ENCODE assay signal across 8 mouse cellular contexts in the genomic region with DNA sequence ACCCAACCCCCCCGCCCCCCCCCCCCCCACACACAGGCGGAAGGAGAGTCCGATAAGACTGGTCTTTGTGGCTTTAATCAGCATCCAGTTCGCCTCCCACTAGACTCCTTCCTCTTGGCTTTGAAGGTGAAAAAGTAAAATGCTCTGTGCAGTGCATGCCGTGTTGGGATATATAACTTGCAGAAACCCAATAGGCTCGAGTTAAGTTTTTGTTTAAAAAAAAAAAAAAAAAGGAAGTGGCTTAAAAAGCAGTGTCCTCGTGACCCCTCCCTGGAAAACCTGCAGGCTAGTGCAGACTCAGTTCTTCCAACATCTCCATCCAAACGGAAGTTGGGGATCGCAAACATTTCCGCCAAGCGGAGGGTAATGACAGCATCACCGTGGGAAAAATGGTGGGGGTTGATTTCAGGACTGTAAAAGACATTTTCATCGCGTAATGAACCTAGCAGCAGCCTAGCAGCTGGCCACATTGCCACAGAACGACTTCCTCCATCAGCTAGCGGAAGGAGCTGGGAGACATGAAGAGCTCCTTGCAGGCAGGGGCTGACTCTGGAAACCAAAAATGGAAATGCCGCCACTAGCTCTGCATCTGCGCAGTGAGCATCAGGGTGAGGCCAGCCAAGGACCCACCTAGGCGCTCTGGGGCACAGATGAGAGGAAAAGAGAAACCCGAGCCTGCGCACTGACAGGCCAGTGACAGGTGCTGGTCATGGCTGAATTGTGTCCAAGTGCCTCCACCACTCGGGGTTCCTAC. TPM values are rescaled to one million over a fixed set of nuclear protein-coding genes. Genes with fewer than 3 reads are reported as not detected.
A peak's percentile ranks its signal among the peaks of the same experiment; 100 is the strongest.
DNase-seq lines count a peak whose midpoint lies in the region; ATAC-seq and TF ChIP-seq lines count a peak whose summit lies in the region.

No protein-coding gene starts in this region.

- peak overlapping the region; percentile 23 for H3K4me3 ChIP-seq in cerebellum, adult 2 months (replicated peaks; ENCODE audit: insufficient read depth, low read depth, low read length)
- peak overlapping the region; percentile 20; the same call in 1 of the 2 replicates for H3K4me3 ChIP-seq in G1E (ENCODE audit: low read depth, low read length)
- H3K4me3 ChIP-seq in embryonic facial prominence, embryonic 15.5 days (replicated peaks) = no peak overlapping the region; the same call in 1 of the 2 replicates
- H3K4me3 ChIP-seq in megakaryocyte, embryonic 14.5 days (replicated peaks) = peak overlapping the region; percentile 91

- DNase-seq in cerebellum, adult 2 months = peak; percentile 19 to 24
- DNase-seq in cerebellum, adult 11 months = no peak
- DNase-seq in G1E (ENCODE audit: low spot score) = peak; percentile 14
- peak; percentile 70 to 74 for DNase-seq in heart, postnatal 36 days
- peak; percentile 39 to 53 for DNase-seq in left cerebral cortex, postnatal 14 days (ENCODE audit: low spot score in 2 of 2)
- peak; percentile 59 to 71 for DNase-seq in thymus, adult 18-20 months

- WGBS in cerebellum, adult 2 months = 62% methylated on average over 22 of the region's 22 CpGs
- WGBS in embryonic facial prominence, embryonic 15.5 days = 51% methylated on average over 22 of the region's 22 CpGs

- no peak for TF ChIP-seq POLR2A in cerebellum, adult 2 months (IDR thresholded peaks at IDR 0.05; ENCODE audit: borderline replicate concordance, insufficient read depth, low read length)

- no peaks in the 10 kb centered on the region for H3K4me1 ChIP-seq in cerebellum, adult 2 months (ENCODE audit: control insufficient read depth, insufficient read depth, low read length)
- peaks cover 12% of the 10 kb centered on the region for H3K4me1 ChIP-seq in G1E (ENCODE audit: insufficient read depth, low read depth, low read length)
- peaks cover 8% of the 10 kb centered on the region for H3K4me1 ChIP-seq in embryonic facial prominence, embryonic 15.5 days
- peaks cover 64% of the 10 kb centered on the region for H3K4me1 ChIP-seq in megakaryocyte, embryonic 14.5 days

- no peaks in the 10 kb centered on the region for H3K36me3 ChIP-seq in G1E (replicated peaks)
- H3K36me3 ChIP-seq in embryonic facial prominence, embryonic 15.5 days = no peaks in the 10 kb centered on the region
- H3K36me3 ChIP-seq in megakaryocyte, embryonic 14.5 days (replicated peaks; ENCODE audit: low read length) = no peaks in the 10 kb centered on the region

- peak overlapping the region; percentile 27 for H3K4me2 ChIP-seq in embryonic facial prominence, embryonic 15.5 days (replicated peaks)

- H3K9me3 ChIP-seq in G1E (replicated peaks) = no peaks in the 10 kb centered on the region
- no peaks in the 10 kb centered on the region for H3K9me3 ChIP-seq in embryonic facial prominence, embryonic 15.5 days (replicated peaks)
- peaks cover 9% of the 10 kb centered on the region for H3K9me3 ChIP-seq in megakaryocyte, embryonic 14.5 days

- peak; percentile 74 for ATAC-seq in G1E (ENCODE audit: extremely low read depth, insufficient number of reproducible peaks, low FRiP score, poor library complexity, severe bottlenecking)
- no peak for ATAC-seq in embryonic facial prominence, embryonic 15.5 days (ENCODE audit: insufficient number of reproducible peaks, low FRiP score, low TSS enrichment, low read depth)

- TF ChIP-seq CTCF in cerebellum, adult 2 months (IDR thresholded peaks at IDR 0.05; ENCODE audit: borderline replicate concordance, insufficient read depth, low read depth, low read length) = no peak
- no peak for TF ChIP-seq CTCF in G1E (IDR thresholded peaks at IDR 0.05; ENCODE audit: low read depth, low read length)

- H3K27ac ChIP-seq in cerebellum, adult 2 months (ENCODE audit: insufficient read depth, low read length) = no peak overlapping the region
- 0 out of 2 replicates have a peak overlapping the region, but pooled peaks have one; percentile 39 for H3K27ac ChIP-seq in embryonic facial prominence, embryonic 15.5 days (replicated peaks)

- intact Hi-C loops in heart, postnatal 36 days (cut with DNase I) = loop anchor here (1.0 to 2.0 kb wide), 3 partner anchors 19 to 117 kb away; no protein-coding TSS in a partner anchor
- intact Hi-C loops in left cerebral cortex, postnatal 14 days (cut with DNase I) = no loop called here

- H3K9ac ChIP-seq in embryonic facial prominence, embryonic 15.5 days = no peak overlapping the region

- H3K27me3 ChIP-seq in cerebellum, adult 2 months (ENCODE audit: control insufficient read depth, insufficient read depth, low read length) = no peaks in the 10 kb centered on the region
- peaks cover 3% of the 10 kb centered on the region for H3K27me3 ChIP-seq in G1E (ENCODE audit: insufficient read depth, low read length)
- no peaks in the 10 kb centered on the region for H3K27me3 ChIP-seq in embryonic facial prominence, embryonic 15.5 days
- no peaks in the 10 kb centered on the region for H3K27me3 ChIP-seq in megakaryocyte, embryonic 14.5 days (replicated peaks)

RNA-seq across cellular contexts. Expression of gene Anapc15-ps, which starts 4.3 kb away (rescaled TPM):
- 0.85 TPM in 1 of 2 replicates, not detected in the other for polyA plus RNA-seq in cerebellum, adult 2 months (2012; rRNA removed)
- not detected in 2 replicates for total RNA-seq in G1E (2014; fragmentation: Nextera tagmentation)
- total RNA-seq in G1E (2017) = 0.55 and 0.58 TPM in 2 replicates
- not detected in 2 replicates for polyA plus RNA-seq in G1E (2012)
- polyA plus RNA-seq in embryonic facial prominence, embryonic 15.5 days (2015; fragmentation: Nextera tagmentation; extraction: Ambion mirVana) = 0.51 TPM in 1 of 2 replicates, not detected in the other
- total RNA-seq in heart, postnatal 36 days (2021) = not detected
- total RNA-seq in left cerebral cortex, postnatal 14 days (2021) = not detected
- not detected in 2 replicates for polyA plus RNA-seq in megakaryocyte, embryonic 14.5 days (2012; ENCODE audit: insufficient read depth, low replicate concordance)
